Mouse (Mus musculus) embryonic fibroblast, embryonic 13.5 days (primary cell): ENCODE results near the gene Herc6.

Experiments
- CTCF ChIP-seq: IDR thresholded peaks from 2 replicates; pipeline ENCODE4 v1.5.1; 2011; ENCODE audit warnings: mild to moderate bottlenecking, control low read depth, low read length, moderate library complexity, borderline replicate concordance; ENCODE audit not compliant: insufficient read depth
- POLR2A ChIP-seq: IDR thresholded peaks from 2 replicates; pipeline ENCODE4 v1.6.1; 2011; ENCODE audit warnings: low read depth, mild to moderate bottlenecking, control low read depth, low read length, moderate library complexity

GRCm38 (mm10) chr6:57533410-57533809, 47.4 kb upstream of the Herc6 start:
- TF ChIP-seq POLR2A: no peak
- TF ChIP-seq CTCF: no peak
